Mouse (Mus musculus) heart, postnatal 36 days (tissue): Measurements from ENCODE around the gene Epb41l4b. TPM values are rescaled to one million over a fixed set of nuclear protein-coding genes. Genes with fewer than 3 reads are reported as not detected.

Experiments used
- DNase-seq, 2 experiments: peaks; one replicate each; pipeline ENCODE4 v3.0.0; 2021 to 2022
- intact Hi-C: fragments of 180-260 bp; cut with DNase I; formaldehyde crosslinking; loops from one replicate; pipeline ENCODE4 v1.15.1; 2025
- total RNA-seq, 2 experiments: library from RNA; stranded (reverse); gene quantifications; 2 replicates each; pipeline ENCODE4 v1.2.3; 2021

The Epb41l4b gene
- total RNA-seq, 2 experiments from 2014 or later = 2.8 to 3.3 TPM

- no peak for DNase-seq
- intact Hi-C loops = no loop called here
Observed at GRCm38 (mm10) chr4:57156549-57157169, 13.4 kb upstream of the Epb41l4b start.

GRCm38 (mm10) chr4:57153838-57154237 lies 10.6 kb upstream of the Epb41l4b start:
- intact Hi-C loops = no loop called here
- DNase-seq = no peak

GRCm38 (mm10) chr4:57153068-57153835 lies 10.0 kb upstream of the Epb41l4b start:
- DNase-seq = peak; percentile 38 to 40
- intact Hi-C loops = no loop called here

GRCm38 (mm10) chr4:57148182-57148581 lies 4.9 kb upstream of the Epb41l4b start:
- intact Hi-C loops = loop anchor here (10.0 kb wide), 1 partner anchor 167 kb away; no protein-coding TSS in a partner anchor
- DNase-seq = no peak

GRCm38 (mm10) chr4:57142374-57143025 lies 737 bp downstream of the Epb41l4b start:
- DNase-seq = peak in 1 of 2 experiments; percentile 15
- intact Hi-C loops = loop anchor here (1.0 to 10.0 kb wide), 4 partner anchors 22 to 172 kb away; no protein-coding TSS in a partner anchor

- intact Hi-C loops = loop anchor here (2.0 to 10.0 kb wide), 3 partner anchors 21 to 173 kb away; no protein-coding TSS in a partner anchor
- DNase-seq = peak; percentile 15 to 29
Observed at GRCm38 (mm10) chr4:57141908-57142361, 1.3 kb downstream of the Epb41l4b start.

- DNase-seq = no peak
- intact Hi-C loops = loop anchor here (10.0 kb wide), 1 partner anchor 174 kb away; no protein-coding TSS in a partner anchor
Observed at GRCm38 (mm10) chr4:57140992-57141717, 2.1 kb downstream of the Epb41l4b start.

- DNase-seq = no peak
- intact Hi-C loops = loop anchor here (10.0 kb wide), 1 partner anchor 175 kb away; no protein-coding TSS in a partner anchor
Observed at GRCm38 (mm10) chr4:57140200-57140799, 2.9 kb downstream of the Epb41l4b start.

- peak; percentile 33 to 40 for DNase-seq
- intact Hi-C loops = no loop called here
Observed at GRCm38 (mm10) chr4:57139433-57139832, 3.8 kb downstream of the Epb41l4b start.

GRCm38 (mm10) chr4:57138093-57138440 lies 5.2 kb downstream of the Epb41l4b start:
- no peak for DNase-seq
- intact Hi-C loops = no loop called here

GRCm38 (mm10) chr4:57137371-57138092 lies 5.7 kb downstream of the Epb41l4b start:
- intact Hi-C loops = no loop called here
- no peak for DNase-seq

- intact Hi-C loops = no loop called here
- no peak for DNase-seq
Observed at GRCm38 (mm10) chr4:57135431-57135830, 7.8 kb downstream of the Epb41l4b start.

- intact Hi-C loops = no loop called here
- no peak for DNase-seq
Observed at GRCm38 (mm10) chr4:57134554-57134953, 8.7 kb downstream of the Epb41l4b start.

GRCm38 (mm10) chr4:57131839-57132238 lies 11.4 kb downstream of the Epb41l4b start:
- DNase-seq = no peak
- intact Hi-C loops = no loop called here

GRCm38 (mm10) chr4:57129718-57130515 lies 13.3 kb downstream of the Epb41l4b start:
- no peak for DNase-seq
- intact Hi-C loops = no loop called here

- intact Hi-C loops = loop anchor here (5.0 kb wide), 1 partner anchor 149 kb away; no protein-coding TSS in a partner anchor
- DNase-seq = no peak
Observed at GRCm38 (mm10) chr4:57123003-57123402, 20.2 kb downstream of the Epb41l4b start.

GRCm38 (mm10) chr4:57122166-57122565 lies 21.1 kb downstream of the Epb41l4b start:
- DNase-seq = no peak
- intact Hi-C loops = loop anchor here (5.0 kb wide), 1 partner anchor 150 kb away; no protein-coding TSS in a partner anchor

GRCm38 (mm10) chr4:57120563-57120962 lies 22.7 kb downstream of the Epb41l4b start:
- DNase-seq = no peak
- intact Hi-C loops = loop anchor here (2.0 to 5.0 kb wide), 2 partner anchors 22 to 152 kb away; partner anchors contain the start of gene Epb41l4b
